Mouse (Mus musculus): ENCODE measurements around the gene Ptprt.

Ptprt gene

DNA sequence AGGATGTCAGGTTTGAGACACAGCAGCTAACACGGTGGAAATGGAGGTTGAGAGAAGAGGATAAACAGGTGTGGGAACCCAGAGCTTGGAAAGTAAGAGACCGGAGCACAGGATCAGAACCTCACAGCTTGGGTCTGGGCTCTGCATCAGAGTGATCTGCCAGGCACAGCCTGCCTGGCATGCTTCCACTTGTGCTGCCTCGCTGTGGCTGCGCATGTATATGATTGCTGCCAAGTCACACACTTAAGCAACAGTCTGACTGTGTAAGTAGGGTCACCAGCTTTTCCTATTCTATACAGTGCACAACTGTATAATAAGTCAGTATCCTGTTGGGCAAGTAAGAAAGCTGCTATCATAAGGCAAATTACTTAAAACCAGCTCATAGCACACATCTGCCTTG lies 249.9 kb downstream of the Ptprt start:
- no peak for DNase-seq (ENCODE audit: low spot score in 2 of 2)

- no peak for DNase-seq (ENCODE audit: low spot score in 2 of 2)
These were observed 251.7 kb downstream of the Ptprt start for GRCm38 (mm10) chr2:162409245-162409644.

DNA sequence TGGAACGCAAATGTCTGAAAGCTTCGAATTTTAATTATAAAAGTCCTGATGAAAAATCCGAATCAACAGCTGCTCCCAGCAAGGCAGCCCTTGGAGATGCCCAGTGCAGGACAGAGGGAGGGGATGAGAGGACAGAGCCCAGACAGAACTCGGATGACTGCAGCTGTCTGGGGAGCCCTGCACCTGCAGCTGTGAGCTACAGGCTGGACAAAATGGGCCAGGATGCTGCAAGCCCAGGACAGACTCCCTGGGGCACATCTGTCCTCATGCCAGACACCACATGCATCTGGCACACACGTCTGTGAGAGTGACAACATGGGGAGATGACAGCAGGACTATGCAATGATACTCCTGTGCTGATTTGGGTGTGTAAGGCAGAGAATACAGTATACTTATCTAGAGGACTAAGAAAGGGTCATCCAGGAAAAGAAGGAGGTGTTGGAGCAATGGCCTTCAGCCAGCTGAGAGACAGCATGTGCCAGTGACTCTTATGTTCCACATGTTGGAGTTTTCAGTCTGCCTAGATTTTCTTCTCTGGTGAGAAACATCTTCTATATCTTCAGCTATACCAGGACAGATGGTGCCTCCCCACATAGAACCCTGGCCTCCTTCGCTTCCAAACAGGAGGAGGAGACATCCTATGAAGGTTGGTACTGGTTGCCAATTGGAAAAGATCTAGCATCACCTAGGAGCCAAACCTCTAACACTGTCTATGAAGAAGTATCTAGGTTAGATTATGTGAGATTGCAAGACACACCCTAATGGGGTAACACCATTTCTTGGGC lies 259.4 kb downstream of the Ptprt start:
- DNase-seq (ENCODE audit: low spot score in 2 of 2) = no peak

- DNase-seq (ENCODE audit: low spot score in 2 of 2) = no peak
These were observed 266.3 kb downstream of the Ptprt start for GRCm38 (mm10) chr2:162394601-162395000.

DNA sequence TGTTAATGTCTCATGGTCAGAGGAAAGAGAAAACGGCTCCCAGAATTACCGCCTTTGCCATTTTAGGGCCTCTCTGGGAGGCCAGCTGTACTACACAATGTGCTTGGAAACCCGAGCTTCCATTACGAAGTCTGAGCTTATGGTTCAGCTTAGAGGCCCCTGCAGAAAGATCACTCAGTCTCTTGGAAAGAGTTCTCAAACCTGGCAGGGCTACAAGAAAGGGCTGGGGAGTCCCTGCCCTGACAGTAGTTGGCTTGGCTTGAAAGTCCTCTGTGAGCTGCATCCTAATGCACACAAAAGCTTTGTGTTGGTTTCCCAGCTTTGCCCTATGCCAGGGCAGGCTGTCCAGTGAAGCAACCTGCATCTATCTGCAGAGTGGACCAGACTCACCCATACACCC lies 269.1 kb downstream of the Ptprt start:
- DNase-seq (ENCODE audit: low spot score in 2 of 2) = no peak

- no peak for DNase-seq (ENCODE audit: low spot score in 2 of 2)
These were observed 283.6 kb downstream of the Ptprt start for GRCm38 (mm10) chr2:162377309-162377708.

GRCm38 (mm10) chr2:162349047-162349446 lies 311.9 kb downstream of the Ptprt start:
- DNase-seq (ENCODE audit: low spot score in 2 of 2) = no peak

DNA sequence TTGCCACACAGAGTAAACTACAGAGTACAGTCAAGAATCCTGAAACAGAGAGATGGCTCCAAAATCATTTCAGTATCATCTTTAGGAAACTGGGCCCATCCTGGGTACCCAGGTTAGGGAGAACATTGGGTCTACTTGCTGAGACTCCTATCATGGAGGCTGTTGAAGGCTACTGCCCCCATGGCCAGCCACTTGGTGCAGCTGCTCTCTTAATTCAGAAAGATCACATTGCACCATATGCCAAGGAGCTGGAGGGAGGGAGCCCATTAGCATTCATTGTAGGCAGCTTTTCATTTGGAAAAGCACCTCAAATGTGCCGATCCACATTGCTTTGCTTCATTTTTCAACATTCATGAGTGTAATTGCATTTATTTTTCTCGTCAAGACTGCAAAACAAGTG lies 319.1 kb downstream of the Ptprt start:
- no peak for DNase-seq (ENCODE audit: low spot score in 2 of 2)

DNA sequence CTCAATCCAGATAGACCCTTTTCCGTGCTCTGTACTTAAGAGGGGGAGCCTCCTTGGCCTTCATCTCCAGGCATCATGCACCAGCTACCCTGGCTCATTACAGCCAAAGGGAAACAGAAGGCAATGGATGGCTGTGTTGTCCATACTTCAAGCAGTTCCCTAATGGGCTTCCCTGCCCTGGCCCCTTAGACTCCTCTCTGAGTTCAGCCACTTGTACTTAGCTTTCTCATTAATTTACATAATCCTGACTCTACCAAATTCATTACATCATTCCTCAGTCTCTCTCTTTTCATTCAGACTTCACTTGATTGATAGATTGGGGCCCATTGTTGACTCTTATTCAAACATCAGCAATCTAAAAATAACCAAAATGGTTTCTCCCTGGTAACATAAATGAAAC lies 320.7 kb downstream of the Ptprt start:
- DNase-seq (ENCODE audit: low spot score in 2 of 2) = no peak

DNA sequence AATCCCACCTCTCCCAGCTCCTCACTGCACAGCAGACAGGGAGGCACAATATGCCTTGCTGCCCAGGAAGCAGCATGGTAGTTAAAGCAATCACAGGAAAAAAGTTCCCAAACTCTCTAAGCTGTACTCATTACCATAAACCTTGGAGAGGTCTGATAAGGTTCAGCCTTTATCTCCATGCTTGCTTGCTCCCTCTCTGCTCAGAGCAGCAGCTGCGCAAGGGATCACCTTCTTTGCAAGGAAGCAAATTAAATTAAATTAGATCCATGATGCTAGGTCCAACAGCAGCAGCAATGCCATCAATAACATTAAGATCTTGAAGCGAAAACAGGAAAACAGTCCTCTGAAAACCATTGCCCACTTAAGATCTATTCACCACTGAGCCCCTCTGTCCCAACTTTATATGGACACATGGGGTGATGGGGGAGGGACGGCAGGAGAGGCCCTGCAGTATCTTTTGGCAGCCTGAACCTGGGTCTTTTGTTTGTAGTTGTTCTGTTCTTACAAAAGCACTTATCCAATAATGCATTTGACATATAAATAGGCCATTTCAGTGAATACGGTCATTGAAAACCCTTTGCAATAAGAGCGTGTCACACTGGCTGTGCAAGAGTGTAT lies 328.8 kb downstream of the Ptprt start:
- no peak for DNase-seq (ENCODE audit: low spot score in 2 of 2)

DNA sequence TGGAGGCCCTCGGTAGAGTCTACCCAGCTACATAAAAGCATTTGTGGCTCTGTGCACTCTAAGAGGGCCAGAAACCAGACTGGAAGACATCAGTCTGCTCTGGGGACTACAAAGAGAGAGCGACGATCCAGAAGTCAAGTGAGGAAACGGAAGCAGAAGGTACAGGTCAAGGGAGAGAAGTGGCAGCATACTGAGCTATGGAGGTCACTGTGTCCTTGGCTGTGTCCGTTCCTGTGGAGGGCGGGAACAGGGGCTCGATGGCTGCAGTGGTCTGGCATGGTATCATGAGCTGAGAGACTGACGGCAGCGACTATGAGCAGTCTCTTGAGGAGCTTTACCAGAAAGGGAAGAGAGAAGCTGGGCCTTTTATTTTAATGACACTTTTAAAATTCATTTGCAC lies 331.5 kb downstream of the Ptprt start:
- DNase-seq (ENCODE audit: low spot score in 2 of 2) = no peak

GRCm38 (mm10) chr2:162322411-162322810 lies 338.5 kb downstream of the Ptprt start:
- DNase-seq (ENCODE audit: low spot score in 2 of 2) = no peak

- no peak for DNase-seq (ENCODE audit: low spot score in 2 of 2)
These were observed 353.0 kb downstream of the Ptprt start for GRCm38 (mm10) chr2:162307996-162308395.

GRCm38 (mm10) chr2:162294070-162294469 lies 366.9 kb downstream of the Ptprt start:
- no peak for DNase-seq (ENCODE audit: low spot score in 2 of 2)

DNA sequence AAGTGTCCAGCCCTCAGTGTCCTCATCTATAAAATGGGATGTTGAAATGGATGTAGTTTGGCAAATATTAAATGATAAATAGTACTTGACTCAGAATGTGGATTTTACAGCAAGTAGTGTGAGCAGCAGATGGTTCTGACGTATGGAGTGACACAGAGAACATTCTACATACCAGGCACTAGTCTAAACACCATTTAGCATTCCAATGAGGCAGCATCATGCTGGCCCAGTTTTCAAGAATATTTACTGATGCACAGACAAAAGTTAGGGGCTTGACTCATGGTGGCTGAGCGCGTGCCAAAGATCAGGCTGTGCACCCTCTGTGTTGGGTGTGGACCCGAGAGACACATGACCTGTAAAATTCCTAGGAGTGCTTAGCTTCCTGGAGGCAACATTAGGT lies 378.3 kb downstream of the Ptprt start:
- DNase-seq (ENCODE audit: low spot score in 2 of 2) = peak in 1 of 2 experiments; percentile 4

- no peak for DNase-seq (ENCODE audit: low spot score in 2 of 2)
These were observed 378.8 kb downstream of the Ptprt start for GRCm38 (mm10) chr2:162282121-162282520.

GRCm38 (mm10) chr2:162273826-162274225 lies 387.1 kb downstream of the Ptprt start:
- no peak for DNase-seq (ENCODE audit: low spot score in 2 of 2)

DNA sequence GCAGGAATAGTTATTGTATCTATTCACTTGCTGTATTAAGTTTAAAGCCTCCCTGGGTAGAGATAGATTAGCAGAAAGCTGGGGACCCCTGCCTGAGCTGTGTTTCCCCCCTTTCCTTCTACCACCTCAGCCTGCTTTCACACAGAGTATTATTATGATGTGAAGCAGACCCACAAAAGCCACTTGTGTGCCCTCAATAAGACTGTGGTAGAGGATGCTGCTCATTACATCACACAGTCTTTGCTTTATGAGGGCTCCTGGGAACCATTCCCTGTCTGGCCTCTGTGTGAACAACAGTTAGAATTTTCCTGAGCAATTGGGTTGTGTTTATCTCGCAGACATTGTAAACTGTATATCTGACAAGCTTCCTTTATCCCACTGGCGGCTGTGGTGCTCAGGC lies 409.7 kb downstream of the Ptprt start:
- DNase-seq (ENCODE audit: low spot score in 2 of 2) = no peak

DNA sequence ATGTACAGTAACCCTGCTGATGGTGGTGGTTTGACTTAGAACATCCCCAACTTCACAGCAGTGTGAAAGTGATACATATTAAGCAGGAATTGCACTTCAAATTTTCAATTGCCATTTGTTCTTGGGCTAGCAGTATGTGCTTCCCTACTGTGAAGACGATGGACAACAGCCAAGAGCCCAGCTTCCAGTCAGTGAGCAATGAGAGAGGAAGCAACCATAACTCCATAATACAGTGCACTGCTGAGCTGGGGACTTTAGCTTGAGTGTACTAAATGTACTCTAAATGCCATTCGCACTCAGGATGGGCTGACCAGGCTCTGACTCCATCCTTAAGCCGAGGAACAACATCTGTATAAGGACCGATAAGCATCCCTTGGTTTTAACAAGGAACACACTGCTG lies 412.7 kb downstream of the Ptprt start:
- DNase-seq (ENCODE audit: low spot score in 2 of 2) = no peak

- DNase-seq (ENCODE audit: low spot score in 2 of 2) = no peak
These were observed 438.5 kb downstream of the Ptprt start for GRCm38 (mm10) chr2:162222476-162222875.

- no peak for DNase-seq (ENCODE audit: low spot score in 2 of 2)
These were observed 440.4 kb downstream of the Ptprt start for GRCm38 (mm10) chr2:162220586-162220985.

DNA sequence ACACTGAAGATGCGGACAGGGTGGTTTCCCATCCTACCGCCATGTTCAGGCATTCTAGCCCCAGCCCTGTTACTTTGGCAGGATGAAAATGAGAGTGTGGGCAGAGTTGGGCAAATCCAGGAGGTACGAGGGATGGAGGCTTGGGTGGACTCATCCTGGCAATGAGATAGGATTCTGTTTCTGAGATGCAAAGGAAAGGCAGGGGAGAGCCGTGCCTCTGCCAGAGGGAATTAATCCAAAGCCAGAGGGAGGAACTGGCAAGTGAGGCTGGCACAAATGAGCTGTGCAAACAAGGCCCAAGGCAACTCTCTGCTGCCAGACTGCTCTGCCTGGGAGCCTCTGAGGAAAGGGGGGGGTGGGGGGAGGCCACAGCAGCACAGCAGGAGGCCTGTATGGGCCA lies 441.4 kb downstream of the Ptprt start:
- DNase-seq (ENCODE audit: low spot score in 2 of 2) = no peak

DNA sequence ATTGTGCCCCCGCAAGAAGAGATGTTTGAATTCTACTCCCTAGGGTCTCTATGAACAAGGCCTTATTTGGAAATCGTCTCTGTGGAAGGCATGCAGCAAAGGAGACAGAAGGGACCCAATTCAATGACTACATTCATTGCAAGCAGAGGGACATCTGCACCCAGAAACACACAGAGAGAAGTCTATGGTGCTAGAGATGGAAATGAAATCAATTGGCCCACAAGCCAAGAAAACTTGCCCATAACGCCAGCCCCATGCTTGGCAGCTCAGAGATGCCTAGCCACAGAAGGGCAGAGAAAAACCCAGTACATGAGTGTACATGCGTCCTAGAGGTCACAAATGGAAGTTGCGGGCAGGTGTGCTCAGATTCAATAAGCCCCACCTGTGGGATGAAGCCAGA lies 443.1 kb downstream of the Ptprt start:
- no peak for DNase-seq (ENCODE audit: low spot score in 2 of 2)

DNA sequence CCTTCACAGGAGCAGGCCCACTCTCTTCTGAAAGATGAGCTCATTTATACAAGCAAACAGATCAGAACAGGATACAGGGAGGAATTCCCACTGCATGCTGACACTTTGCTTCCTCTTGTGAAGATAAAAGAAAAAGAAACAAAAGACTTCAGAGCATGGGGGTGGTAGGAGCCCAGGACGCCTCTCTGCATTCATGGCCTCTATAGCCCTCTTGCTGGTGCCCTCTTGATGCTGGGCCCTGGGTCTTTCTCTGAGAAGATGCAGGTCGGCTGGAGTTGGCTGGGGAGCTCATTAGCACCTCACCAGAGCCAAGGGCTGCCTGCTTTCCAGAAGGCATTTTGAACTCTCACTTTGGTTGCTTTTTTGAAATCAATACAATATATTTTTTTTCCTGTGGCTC lies 448.6 kb downstream of the Ptprt start:
- DNase-seq (ENCODE audit: low spot score in 2 of 2) = no peak
